Mouse (Mus musculus): ENCODE results near the gene Spocd1. TPM values are rescaled to one million over a fixed set of nuclear protein-coding genes. Genes with fewer than 3 reads are reported as not detected.

Spocd1 gene
- polyA plus RNA-seq, 1 experiment from 2014 or later, result not detected

DNA sequence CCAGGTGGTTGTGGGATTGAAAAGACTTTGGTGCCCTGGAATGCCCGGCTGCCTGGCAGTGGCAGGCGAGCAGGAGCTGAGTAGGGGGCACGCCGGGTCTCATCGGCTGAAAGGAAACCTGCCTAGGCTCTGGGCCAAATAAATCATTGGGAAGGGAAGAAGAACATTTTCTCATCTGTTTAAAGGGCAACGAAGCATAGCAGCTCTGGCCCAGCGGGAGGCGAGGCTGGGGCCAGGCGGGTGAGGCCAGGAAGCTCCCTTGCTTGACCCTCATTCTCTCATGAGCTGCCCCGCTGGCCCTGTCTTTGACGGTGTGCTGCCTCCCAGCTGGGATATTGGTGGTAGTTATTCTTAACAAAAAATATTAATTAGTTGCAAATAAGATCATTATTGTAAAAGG lies 52.6 kb downstream of the Spocd1 start:
- Histone ChIP-seq H3K4me2 (no peak overlapping the region), H3K27me3 (peaks cover 36% of the 10 kb centered on the region), H3K4me1 (peaks cover 52% of the 10 kb centered on the region), H3K36me3 (ENCODE audit: poor library complexity, severe bottlenecking) (no peaks in the 10 kb centered on the region), H3K9ac (no peak overlapping the region), H3K27ac (no peak overlapping the region), H3K9me3 (replicated peaks) (no peaks in the 10 kb centered on the region), H3K4me3 (no peak overlapping the region)
- WGBS, result 21% methylated on average over 11 of the region's 11 CpGs
- no peak for ATAC-seq

DNA sequence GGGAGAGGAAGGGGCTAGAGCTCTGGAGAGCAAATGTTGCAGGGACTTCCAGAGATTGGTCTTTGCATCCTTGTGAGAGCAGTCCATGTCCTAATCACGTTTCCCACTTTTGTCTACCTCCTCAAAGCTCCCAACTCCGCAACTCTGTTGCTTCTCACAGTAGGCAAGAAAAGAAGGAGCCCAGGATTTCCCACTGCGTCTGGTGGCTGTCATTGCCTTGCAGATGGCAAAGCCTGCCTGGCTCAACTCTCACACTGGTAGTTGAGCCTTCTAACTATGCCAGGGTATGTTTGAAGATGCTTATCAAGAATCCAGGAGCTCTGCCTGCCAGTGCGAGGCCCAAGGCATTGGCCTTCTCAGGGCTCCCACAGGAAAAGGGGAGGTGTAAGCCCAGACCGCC lies 54.0 kb downstream of the Spocd1 start:
- H3K4me3 ChIP-seq, result no peak overlapping the region
- 0 out of 2 replicates have a peak overlapping the region, but pooled peaks have one; percentile 30 for H3K9ac ChIP-seq
- peak overlapping the region; percentile 68 for H3K27ac ChIP-seq
- peaks cover 40% of the 10 kb centered on the region for H3K27me3 ChIP-seq
- H3K9me3 ChIP-seq (replicated peaks), result no peaks in the 10 kb centered on the region
- no peak for ATAC-seq
- H3K4me2 ChIP-seq, result peak overlapping the region; percentile 96; the same call in 1 of the 2 replicates
- no peaks in the 10 kb centered on the region for H3K36me3 ChIP-seq (ENCODE audit: poor library complexity, severe bottlenecking)
- 23% methylated on average over 5 of the region's 5 CpGs for WGBS
- peaks cover 65% of the 10 kb centered on the region for H3K4me1 ChIP-seq

DNA sequence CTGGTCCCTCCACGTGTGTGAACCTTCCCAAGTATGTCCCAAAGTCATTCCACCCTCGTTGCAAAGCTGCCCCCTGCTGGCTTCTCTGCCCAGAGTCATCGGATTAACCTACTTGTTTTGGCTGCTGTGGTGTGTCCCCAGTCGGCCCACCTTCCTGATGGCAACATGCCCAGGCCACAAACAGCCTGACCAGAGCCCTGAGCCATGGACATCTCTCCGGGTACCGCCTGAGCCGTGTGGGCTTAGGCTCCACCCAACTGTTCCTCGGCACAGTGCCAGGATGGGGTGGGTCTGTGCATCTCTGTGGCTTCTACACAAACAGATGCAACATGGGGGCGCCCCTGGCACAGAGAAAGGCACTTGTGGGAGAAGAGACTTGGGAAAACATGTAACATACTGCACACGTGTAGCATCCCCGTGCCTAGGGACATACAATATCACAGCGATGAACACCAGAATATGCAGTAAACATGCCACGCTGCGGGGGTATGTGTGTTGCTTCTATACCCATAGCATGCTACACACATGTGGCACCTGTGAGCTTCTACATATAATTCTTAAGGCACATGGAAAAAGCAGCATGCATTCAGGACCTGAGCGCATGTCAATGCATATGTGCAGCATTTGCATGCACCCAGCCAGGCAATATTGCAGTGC lies 54.8 kb downstream of the Spocd1 start:
- peak overlapping the region; percentile 74 for H3K27ac ChIP-seq
- peak overlapping the region; percentile 80 for H3K4me3 ChIP-seq
- 2% methylated on average over 15 of the region's 15 CpGs for WGBS
- H3K27me3 ChIP-seq, result peaks cover 40% of the 10 kb centered on the region
- H3K9me3 ChIP-seq (replicated peaks), result no peaks in the 10 kb centered on the region
- peaks cover 65% of the 10 kb centered on the region for H3K4me1 ChIP-seq
- ATAC-seq, result peak; percentile 19
- H3K36me3 ChIP-seq (ENCODE audit: poor library complexity, severe bottlenecking), result no peaks in the 10 kb centered on the region
- peak overlapping the region; percentile 96 for H3K4me2 ChIP-seq
- H3K9ac ChIP-seq, result peak overlapping the region; percentile 93

DNA sequence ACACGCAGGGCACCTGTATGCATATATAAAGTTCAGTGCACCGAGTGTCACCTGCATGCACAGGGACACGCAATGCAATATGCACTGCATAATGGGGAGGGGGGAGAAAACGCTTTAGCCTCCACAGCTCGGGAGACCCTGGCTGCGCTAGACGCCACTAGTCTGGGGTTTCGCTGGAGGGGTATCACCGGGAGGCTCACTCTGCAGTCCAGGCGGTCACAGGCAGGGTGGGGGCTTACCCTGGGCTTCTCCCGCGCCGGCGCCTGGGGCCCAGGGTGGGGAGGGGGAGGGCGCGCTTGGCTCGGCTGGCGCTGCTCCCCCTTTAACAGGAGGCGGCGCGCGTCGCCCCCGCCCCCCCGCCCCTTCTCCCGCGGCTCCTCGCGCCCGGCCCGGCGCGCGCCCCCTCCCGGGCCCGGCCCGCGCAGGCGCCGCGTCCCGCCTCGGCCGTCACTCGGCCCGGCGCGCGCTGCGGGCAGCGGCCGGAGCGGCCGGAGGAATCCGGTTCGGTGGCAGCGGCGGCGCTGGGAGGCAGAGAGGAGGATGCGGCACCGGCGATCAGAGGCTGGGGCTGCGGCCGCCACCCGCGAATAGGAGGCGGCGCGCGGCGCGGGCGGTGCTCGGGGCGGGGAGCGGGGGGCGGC lies 55.5 kb downstream of the Spocd1 start, which contains the start of gene Adgrb2:
Gene Adgrb2, plus strand, starts transcription at position 450 of the 641 bp plus-strand sequence.
- 1% methylated on average over 28 of the region's 77 CpGs for WGBS
- Histone ChIP-seq H3K27me3 (peaks cover 37% of the 10 kb centered on the region), H3K9ac (peak within 1 kb of the TSS; percentile 93), H3K4me1 (peaks cover 70% of the 10 kb centered on the region), H3K9me3 (replicated peaks) (no peaks in the 10 kb centered on the region), H3K4me2 (peak within 1 kb of the TSS; percentile 96), H3K36me3 (ENCODE audit: poor library complexity, severe bottlenecking) (no peaks in the 10 kb centered on the region), H3K4me3 (peak within 1 kb of the TSS; percentile 80), H3K27ac (peak within 1 kb of the TSS; percentile 74)
- ATAC-seq, result peak; percentile 37

DNA sequence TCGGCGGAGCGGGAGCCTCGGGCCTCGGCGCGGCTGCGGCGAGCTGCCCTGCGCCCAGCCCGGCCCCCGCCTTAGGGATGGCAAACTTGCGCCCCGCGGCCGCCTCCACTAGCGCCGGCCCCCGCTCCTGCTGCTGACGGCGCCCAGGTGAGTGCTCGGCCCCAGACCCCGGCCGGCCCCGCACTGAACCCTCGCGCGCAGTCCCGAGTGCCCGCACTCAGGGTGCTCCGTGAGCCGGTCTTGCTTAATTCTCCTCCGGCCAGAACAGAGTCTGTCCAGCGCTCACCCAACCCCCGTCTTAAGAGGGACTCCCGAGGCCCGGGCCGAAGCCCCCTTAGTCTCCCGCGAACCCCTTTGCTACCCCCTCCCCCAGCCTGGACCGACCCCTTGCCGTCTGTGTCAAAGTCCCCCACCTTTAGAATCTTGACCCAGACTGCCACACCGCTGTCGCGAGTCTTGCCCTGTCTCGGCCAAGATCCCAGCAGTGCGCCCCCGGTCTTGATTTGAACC lies 56.2 kb downstream of the Spocd1 start:
- H3K36me3 ChIP-seq (ENCODE audit: poor library complexity, severe bottlenecking), result no peaks in the 10 kb centered on the region
- H3K4me1 ChIP-seq, result peaks cover 77% of the 10 kb centered on the region
- ATAC-seq, result 0 out of 2 replicates have a peak, but pooled peaks have one; percentile 2
- H3K27me3 ChIP-seq, result peaks cover 32% of the 10 kb centered on the region
- peak overlapping the region; percentile 93 for H3K9ac ChIP-seq
- no peaks in the 10 kb centered on the region for H3K9me3 ChIP-seq (replicated peaks)
- H3K27ac ChIP-seq, result peak overlapping the region; percentile 74
- WGBS, result under 1% methylated on average over 45 of the region's 48 CpGs
- H3K4me3 ChIP-seq, result peak overlapping the region; percentile 80
- H3K4me2 ChIP-seq, result peak overlapping the region; percentile 96

DNA sequence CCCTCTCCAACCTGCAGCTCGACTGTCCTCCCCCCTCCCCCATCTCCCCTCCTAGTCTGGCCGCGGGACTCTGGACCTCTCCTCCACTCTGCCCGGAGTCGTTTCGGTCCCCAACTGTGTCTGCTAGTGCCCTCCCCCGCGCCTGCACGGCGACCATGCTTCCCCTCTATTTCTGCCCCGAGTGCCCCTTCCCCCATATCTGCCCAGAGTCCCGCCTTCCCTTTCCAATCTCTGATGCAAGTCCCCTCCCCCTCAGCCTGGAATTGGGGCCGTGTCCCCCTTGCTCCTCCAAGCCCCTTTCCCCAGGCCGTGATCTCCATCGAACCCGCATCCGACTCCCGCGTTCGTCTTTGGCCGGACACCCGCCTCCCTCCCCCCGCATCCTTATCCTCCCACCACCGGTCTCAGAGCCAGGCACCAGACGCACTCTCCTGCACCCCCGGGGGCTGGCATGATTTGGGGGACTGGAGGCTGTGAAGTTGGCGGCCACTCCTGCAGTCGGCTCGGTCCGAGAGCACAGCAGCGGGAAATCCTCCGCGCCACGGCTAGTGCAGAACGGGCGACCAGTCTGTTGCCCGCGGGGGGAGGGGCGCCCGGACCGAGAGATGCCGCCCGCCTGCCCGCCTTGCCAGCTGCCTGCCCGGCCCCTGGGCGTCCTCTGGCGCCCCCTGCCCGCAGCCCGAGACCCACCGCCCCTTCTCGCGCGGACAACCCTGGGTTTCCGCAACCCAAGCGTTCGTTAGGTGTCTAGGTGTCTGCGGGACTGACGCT lies 56.8 kb downstream of the Spocd1 start:
- no peaks in the 10 kb centered on the region for H3K9me3 ChIP-seq (replicated peaks)
- peak overlapping the region; percentile 96 for H3K4me2 ChIP-seq
- under 1% methylated on average over 43 of the region's 58 CpGs for WGBS
- peaks cover 83% of the 10 kb centered on the region for H3K4me1 ChIP-seq
- no peaks in the 10 kb centered on the region for H3K36me3 ChIP-seq (ENCODE audit: poor library complexity, severe bottlenecking)
- peak overlapping the region; percentile 74 for H3K27ac ChIP-seq
- peak; percentile 16; the same call in 1 of the 2 replicates for ATAC-seq
- H3K27me3 ChIP-seq, result peaks cover 26% of the 10 kb centered on the region
- peak overlapping the region; percentile 80 for H3K4me3 ChIP-seq
- peak overlapping the region; percentile 93 for H3K9ac ChIP-seq

DNA sequence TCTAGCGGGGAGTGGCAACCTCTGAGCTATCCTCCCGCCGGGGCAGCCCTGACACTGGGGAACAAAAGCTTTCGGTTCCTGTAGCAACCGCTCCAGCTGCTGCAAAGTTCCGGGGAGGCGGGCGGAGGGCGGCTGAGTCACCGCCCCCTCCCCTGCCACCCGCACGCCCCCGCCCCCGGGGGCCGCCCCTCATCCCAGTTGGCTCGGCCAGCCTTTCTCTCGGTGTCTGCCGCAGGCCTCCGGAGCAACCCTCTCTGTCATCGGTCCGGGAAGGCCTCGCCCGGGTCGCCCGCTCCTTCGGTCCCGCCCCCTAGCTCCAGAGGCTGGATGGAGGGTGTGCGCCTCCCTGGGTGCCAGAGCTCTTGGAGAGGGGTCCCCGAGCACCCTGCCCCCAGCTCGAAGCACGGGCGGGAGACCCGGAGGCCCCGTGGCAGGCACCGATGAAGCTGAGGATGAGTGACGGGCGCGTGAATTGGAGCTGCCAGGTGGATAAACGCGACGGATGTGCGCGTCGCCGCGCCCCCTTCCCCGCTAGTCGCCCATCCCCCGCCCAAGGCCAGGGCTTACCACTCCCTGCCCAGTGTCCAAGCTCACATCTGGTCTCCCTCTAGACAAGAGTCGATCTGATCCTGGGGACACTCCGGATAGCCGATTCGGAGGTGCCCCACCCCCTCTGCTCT lies 58.9 kb downstream of the Spocd1 start:
- Histone ChIP-seq H3K4me3 (peak overlapping the region; percentile 46), H3K27ac (peak overlapping the region; percentile 44), H3K4me2 (peak overlapping the region; percentile 96), H3K9me3 (replicated peaks) (no peaks in the 10 kb centered on the region), H3K9ac (peak overlapping the region; percentile 70), H3K27me3 (peaks cover 13% of the 10 kb centered on the region), H3K36me3 (ENCODE audit: poor library complexity, severe bottlenecking) (peaks cover 10% of the 10 kb centered on the region), H3K4me1 (peaks cover 72% of the 10 kb centered on the region)
- WGBS, result 2% methylated on average over 37 of the region's 53 CpGs
- ATAC-seq, result peak; percentile 22; the same call in 1 of the 2 replicates

DNA sequence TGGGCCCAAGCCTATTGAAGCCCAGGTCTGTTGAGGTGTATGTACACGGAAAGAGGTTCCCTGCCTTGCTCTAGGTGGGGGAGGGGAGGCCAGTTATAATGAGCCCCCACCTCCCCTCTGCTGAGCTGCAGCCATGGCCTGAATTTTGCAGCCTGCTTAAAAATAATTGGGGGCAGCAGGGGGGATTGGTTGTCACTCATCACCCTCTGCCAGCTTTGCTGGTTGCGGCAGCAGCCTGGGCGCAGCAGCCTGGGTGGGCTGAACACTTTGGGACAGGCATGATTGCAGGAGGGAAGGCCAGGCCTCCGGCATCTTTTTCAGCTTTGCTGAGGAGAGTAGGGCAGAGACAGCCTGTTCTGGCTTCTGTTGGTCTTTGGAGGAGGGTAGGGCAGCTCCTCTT lies 60.9 kb downstream of the Spocd1 start:
- Histone ChIP-seq H3K9ac (no peak overlapping the region), H3K4me3 (no peak overlapping the region), H3K27ac (peak overlapping the region; percentile 4), H3K27me3 (peaks cover 9% of the 10 kb centered on the region), H3K36me3 (ENCODE audit: poor library complexity, severe bottlenecking) (peaks cover 22% of the 10 kb centered on the region), H3K4me1 (peaks cover 75% of the 10 kb centered on the region), H3K4me2 (peak overlapping the region; percentile 1; the same call in 1 of the 2 replicates), H3K9me3 (replicated peaks) (no peaks in the 10 kb centered on the region)
- 40% methylated on average over 4 of the region's 4 CpGs for WGBS
- ATAC-seq, result no peak

DNA sequence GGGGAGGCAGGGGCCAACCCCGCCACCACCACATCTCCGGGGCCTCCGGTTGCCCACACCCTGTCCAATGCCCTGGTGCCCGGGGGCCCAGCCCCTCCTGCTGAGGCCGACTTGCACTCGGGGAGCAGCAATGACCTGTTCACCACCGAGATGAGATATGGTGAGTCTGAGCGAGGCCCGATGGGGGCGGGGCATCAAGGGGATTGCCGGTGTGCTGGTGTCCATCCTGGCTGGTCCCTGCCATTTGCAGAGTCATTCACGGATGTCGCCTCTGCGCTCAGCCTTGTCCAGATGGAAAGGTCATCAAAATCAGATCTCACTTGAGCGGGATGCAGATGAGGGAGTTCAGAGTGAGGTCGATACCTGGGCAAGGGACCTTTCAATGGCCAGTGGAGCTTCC lies 63.7 kb downstream of the Spocd1 start:
- Histone ChIP-seq H3K9ac (no peak overlapping the region), H3K36me3 (ENCODE audit: poor library complexity, severe bottlenecking) (peaks cover 25% of the 10 kb centered on the region), H3K27ac (no peak overlapping the region), H3K9me3 (replicated peaks) (no peaks in the 10 kb centered on the region), H3K4me2 (no peak overlapping the region), H3K4me3 (no peak overlapping the region), H3K27me3 (no peaks in the 10 kb centered on the region), H3K4me1 (peaks cover 52% of the 10 kb centered on the region)
- no peak for ATAC-seq
- WGBS, result 81% methylated on average over 16 of the region's 16 CpGs

DNA sequence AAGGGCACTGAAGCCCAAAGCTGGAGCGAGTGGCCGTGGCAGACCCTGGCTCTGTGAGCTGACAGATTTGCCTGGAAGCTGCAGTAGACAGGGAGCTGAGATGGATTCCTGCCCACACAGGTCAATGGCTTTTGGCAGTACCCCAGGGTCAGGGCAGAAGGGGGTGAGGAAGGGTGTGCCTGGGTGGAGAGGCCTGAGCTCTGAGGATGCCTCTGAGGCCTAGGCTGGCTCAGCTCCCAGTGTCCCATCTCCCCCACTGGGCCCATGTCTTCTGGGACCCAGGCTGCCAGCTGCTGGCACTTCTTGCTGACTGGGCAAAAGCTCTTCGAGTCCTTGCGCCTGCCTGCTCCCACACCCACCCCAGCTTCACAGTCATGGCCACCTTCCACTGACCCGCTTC lies 64.2 kb downstream of the Spocd1 start:
- H3K9me3 ChIP-seq (replicated peaks), result no peaks in the 10 kb centered on the region

DNA sequence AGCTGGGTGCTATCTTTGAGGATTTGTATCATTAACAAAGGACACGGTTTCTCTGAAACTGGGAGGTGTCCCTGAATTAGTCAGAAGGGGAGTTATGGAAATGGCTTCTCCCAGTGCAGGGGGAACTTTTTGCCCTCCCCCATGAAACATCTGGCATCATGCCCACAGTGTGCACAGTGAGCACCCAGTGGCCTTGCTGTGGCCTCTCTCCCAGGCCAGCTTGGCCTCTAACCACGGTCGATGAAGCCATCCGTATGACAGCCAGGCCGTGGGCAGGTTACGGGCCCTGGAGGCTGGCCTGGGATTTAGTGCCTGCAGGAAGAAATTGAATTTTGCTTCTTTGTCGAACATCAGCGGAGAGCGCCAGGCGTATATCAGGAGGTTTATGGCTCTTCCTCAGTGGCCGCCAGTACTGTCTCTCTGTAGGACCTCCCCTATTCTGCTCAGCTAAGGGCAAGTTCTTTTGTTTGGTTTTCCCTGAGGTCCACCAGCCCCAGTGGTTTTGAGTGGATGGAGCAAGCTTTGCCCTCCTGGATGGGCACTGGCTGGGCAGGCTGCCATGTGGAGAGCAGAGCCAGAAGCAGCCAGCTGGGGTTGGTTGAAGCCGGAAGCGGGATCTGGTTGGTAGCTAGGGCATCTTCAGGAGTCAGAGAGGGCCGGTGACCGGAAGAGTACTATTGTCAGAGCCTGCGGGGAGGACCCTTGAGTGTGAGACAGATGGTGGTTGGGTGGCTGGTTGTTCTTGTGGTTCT lies 65.1 kb downstream of the Spocd1 start:
- no peak for ATAC-seq
- peak overlapping the region; percentile 1; the same call in 1 of the 2 replicates for H3K27ac ChIP-seq
- no peak overlapping the region for H3K4me2 ChIP-seq
- H3K4me3 ChIP-seq, result no peak overlapping the region
- no peaks in the 10 kb centered on the region for H3K9me3 ChIP-seq (replicated peaks)
- H3K4me1 ChIP-seq, result peaks cover 43% of the 10 kb centered on the region
- 84% methylated on average over 16 of the region's 16 CpGs for WGBS
- H3K36me3 ChIP-seq (ENCODE audit: poor library complexity, severe bottlenecking), result peaks cover 25% of the 10 kb centered on the region
- no peaks in the 10 kb centered on the region for H3K27me3 ChIP-seq
- no peak overlapping the region for H3K9ac ChIP-seq

More for the DNA sequence above, 64.2 kb downstream of the Spocd1 start:
- Histone ChIP-seq H3K4me1 (peaks cover 47% of the 10 kb centered on the region), H3K4me2 (no peak overlapping the region), H3K27me3 (no peaks in the 10 kb centered on the region), H3K27ac (no peak overlapping the region), H3K9ac (no peak overlapping the region), H3K4me3 (no peak overlapping the region), H3K36me3 (ENCODE audit: poor library complexity, severe bottlenecking) (peaks cover 25% of the 10 kb centered on the region)
- 87% methylated on average over 5 of the region's 5 CpGs for WGBS
- ATAC-seq, result no peak

Measured in forebrain, embryonic 13.5 days (tissue).